Mouse (Mus musculus): ENCODE data around the gene Retsat. TPM values are rescaled to one million over a fixed set of nuclear protein-coding genes. Genes with fewer than 3 reads are reported as not detected.
A peak's percentile ranks its signal among the peaks of the same experiment; 100 is the strongest.

Gene Retsat
- total and polyA plus RNA-seq, 3 experiments = 15.5 to 27.7 (median 15.6) TPM

DNA sequence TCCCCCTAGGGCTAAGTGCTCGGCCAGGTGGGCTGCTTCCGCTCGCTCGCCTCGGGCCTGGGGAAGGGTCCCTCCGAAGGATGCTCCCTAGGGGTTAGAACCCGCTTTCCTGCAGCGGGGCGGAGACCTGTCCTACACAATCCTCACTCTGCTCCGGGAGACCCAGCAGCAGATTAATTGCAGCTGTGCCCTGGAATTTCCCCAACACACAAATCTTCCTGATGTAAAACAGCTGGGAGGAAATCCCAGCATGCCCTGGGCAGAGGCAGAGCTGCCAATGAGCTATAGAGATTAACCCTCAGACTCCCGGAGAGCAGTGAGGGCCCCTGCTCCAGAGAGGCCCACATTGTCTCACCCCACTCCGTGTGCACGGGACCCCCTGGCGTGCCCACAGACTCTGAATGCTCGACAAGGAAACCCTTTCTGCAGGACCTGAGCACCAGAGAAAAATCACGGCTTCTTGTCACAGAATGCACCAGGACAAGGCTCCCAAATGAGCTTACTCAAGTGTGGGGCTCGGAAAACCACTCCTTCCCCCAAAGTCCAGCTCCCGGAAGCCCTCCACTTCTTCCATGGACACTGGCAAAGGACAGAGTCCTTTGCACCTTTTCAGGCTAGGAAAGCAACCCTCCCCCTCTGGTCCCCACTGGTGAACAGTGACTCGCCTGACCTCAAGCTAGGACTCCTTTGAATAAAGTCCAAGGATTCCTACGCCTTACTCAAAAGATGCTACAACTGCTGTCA is 57.2 kb downstream of the Retsat start:
- Histone ChIP-seq H3K27me3 (replicated peaks) (no peaks in the 10 kb centered on the region), H3K9me3 (replicated peaks; ENCODE audit: low read length) (no peaks in the 10 kb centered on the region), H3K27ac (ENCODE audit: insufficient read depth, low read depth) (no peak overlapping the region), H3K36me3 (replicated peaks in 1 of 2; ENCODE audit: control insufficient read depth in 1 of 2, insufficient read depth in 1 of 2, low read length in 1 of 2) (no peaks in the 10 kb centered on the region), H3K4me3 (replicated peaks in 1 of 3; ENCODE audit: low read depth in 2 of 3, low read length in 2 of 3, poor library complexity in 1 of 3) (peak overlapping the region in 1 of 3 experiments; percentile 50), H3K4me1 (ENCODE audit: control insufficient read depth in 1 of 2, insufficient read depth in 2 of 2) (peaks cover 5 to 44% of the 10 kb centered on the region in 2 experiments), H3K9ac (ENCODE audit: insufficient read depth, low read depth) (0 out of 2 replicates have a peak overlapping the region, but pooled peaks have one; percentile 7), H3K79me2 (replicated peaks; ENCODE audit: control insufficient read depth, extremely low read depth, insufficient read depth, poor library complexity, severe bottlenecking) (no peaks in the 10 kb centered on the region), H3K4me2 (ENCODE audit: insufficient read depth, low read depth, poor library complexity, severe bottlenecking) (peak overlapping the region; percentile 19; the same call in 1 of the 2 replicates)
- TF ChIP-seq SMC3 (IDR thresholded peaks at IDR 0.05; ENCODE audit: low read depth, low read length) = no peak
- no peak for TF ChIP-seq JUN (IDR thresholded peaks at IDR 0.05; ENCODE audit: insufficient read depth, low read depth, low read length)
- TF ChIP-seq TCF12 (IDR thresholded peaks at IDR 0.05; ENCODE audit: low read depth, low read length) = peak; percentile 34; the same call in 1 of the 2 replicates
- TF ChIP-seq ZKSCAN1 (IDR thresholded peaks at IDR 0.05; ENCODE audit: borderline replicate concordance, low read depth, low read length) = no peak
- no peak for TF ChIP-seq MEF2A (IDR thresholded peaks at IDR 0.05; ENCODE audit: borderline replicate concordance, low read depth, low read length)
- TF ChIP-seq ETS1 (conservative IDR thresholded peaks at IDR 0.05; ENCODE audit: low read depth, low read length) = peak; percentile 54; the same call in 1 of the 2 replicates
- no peak for TF ChIP-seq UBTF (IDR thresholded peaks at IDR 0.05; ENCODE audit: low read depth, low read length)
- dilution Hi-C loops (cut with MboI; ENCODE audit: extremely low pct_ligation_motif_present, extremely low pct_unique_long_range_greater_than_20kb, low sequenced_read_pairs) = no loop called here
- DNase-seq (ENCODE audit: extremely low read depth) = peak; percentile 39
- in situ Hi-C loops (cut with MboI; ENCODE audit: low pct_ligation_motif_present, low pct_unique_long_range_greater_than_20kb, low sequenced_read_pairs) = no loop called here

DNA sequence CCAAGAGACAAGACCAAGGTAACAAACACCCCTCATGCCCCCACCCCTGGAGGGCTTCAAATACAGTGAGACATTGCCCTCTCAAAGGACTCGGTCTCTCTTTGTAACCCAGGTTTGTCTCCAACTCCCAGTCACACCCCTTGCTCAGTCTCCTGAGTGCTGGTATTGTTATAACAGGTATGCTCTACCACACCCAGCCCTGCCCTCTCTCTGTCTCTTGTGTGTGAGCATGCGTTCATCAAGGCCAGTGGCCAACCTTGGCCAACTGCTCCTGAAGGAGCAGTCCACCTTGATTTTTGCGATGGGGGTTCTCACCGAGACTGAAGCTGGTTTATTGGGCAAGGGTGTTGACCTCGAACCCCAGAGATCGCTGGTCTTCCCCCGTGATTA is 57.8 kb downstream of the Retsat start:
- Histone ChIP-seq H3K27me3 (replicated peaks) (no peaks in the 10 kb centered on the region), H3K9ac (ENCODE audit: insufficient read depth, low read depth) (no peak overlapping the region), H3K4me3 (replicated peaks in 1 of 3; ENCODE audit: low read depth in 2 of 3, low read length in 2 of 3, poor library complexity in 1 of 3) (peak overlapping the region in 1 of 3 experiments; percentile 50), H3K4me1 (ENCODE audit: control insufficient read depth in 1 of 2, insufficient read depth in 2 of 2) (peaks cover 5 to 44% of the 10 kb centered on the region in 2 experiments), H3K27ac (ENCODE audit: insufficient read depth, low read depth) (no peak overlapping the region), H3K4me2 (ENCODE audit: insufficient read depth, low read depth, poor library complexity, severe bottlenecking) (no peak overlapping the region), H3K36me3 (replicated peaks in 1 of 2; ENCODE audit: control insufficient read depth in 1 of 2, insufficient read depth in 1 of 2, low read length in 1 of 2) (no peaks in the 10 kb centered on the region), H3K79me2 (replicated peaks; ENCODE audit: control insufficient read depth, extremely low read depth, insufficient read depth, poor library complexity, severe bottlenecking) (no peaks in the 10 kb centered on the region), H3K9me3 (replicated peaks; ENCODE audit: low read length) (no peaks in the 10 kb centered on the region)
- in situ Hi-C loops (cut with MboI; ENCODE audit: low pct_ligation_motif_present, low pct_unique_long_range_greater_than_20kb, low sequenced_read_pairs) (no loop called here), dilution Hi-C loops (cut with MboI; ENCODE audit: extremely low pct_ligation_motif_present, extremely low pct_unique_long_range_greater_than_20kb, low sequenced_read_pairs) (no loop called here)
- DNase-seq (ENCODE audit: extremely low read depth) = no peak
- TF ChIP-seq ZC3H11A (IDR thresholded peaks at IDR 0.05; ENCODE audit: low read depth, low read length) = no peak
- TF ChIP-seq SMC3 (IDR thresholded peaks at IDR 0.05; ENCODE audit: low read depth, low read length) = no peak
- TF ChIP-seq ZMIZ1 (IDR thresholded peaks at IDR 0.05; ENCODE audit: low read depth, low read length) = no peak
- no peak for TF ChIP-seq MAZ (IDR thresholded peaks at IDR 0.05; ENCODE audit: low read depth, low read length)
- TF ChIP-seq MYC (IDR thresholded peaks at IDR 0.05; ENCODE audit: low read depth, low read length) = no peak
- TF ChIP-seq NELFE (IDR thresholded peaks at IDR 0.05; ENCODE audit: low read depth, low read length) = no peak
- no peak for TF ChIP-seq CHD1 (IDR thresholded peaks at IDR 0.05; ENCODE audit: low read depth, low read length)

All from CH12.LX (cell line).